Comparison of ENCODE assay signal across 29 mouse cellular contexts in the genomic region with DNA sequence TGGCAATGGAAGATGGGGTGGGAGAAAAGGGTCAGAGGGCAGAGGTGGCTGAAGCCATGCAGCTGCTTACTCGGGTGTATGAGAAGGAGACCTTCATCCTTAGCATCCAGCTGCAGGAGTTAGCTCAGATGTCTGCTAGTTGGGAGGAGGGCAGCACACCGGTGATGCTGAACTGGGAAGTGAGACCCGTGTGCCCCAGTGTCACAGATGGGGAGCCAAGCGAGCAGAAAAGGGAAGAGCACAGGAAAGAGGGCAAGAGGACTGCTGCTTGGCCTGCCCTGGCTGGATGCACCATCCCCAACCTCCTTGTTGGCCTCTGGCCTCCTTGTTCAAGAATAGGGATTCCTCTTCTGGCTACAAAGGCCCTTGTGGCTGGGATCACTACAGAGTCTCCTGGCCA. TPM values are rescaled to one million over a fixed set of nuclear protein-coding genes. Genes with fewer than 3 reads are reported as not detected.
A peak's percentile ranks its signal among the peaks of the same experiment; 100 is the strongest.
DNase-seq lines count a peak whose midpoint lies in the region; ATAC-seq lines count a peak whose summit lies in the region.
"Had no signal": no experiment of that assay in that cellular context is flagged by ENCODE, and none has a peak within 500 bp of the region (broad histone marks: within the 10 kb centered on the region; RNA-seq: fewer than 3 reads in every experiment).

No protein-coding gene starts in this region.

- H3K4me2 ChIP-seq in kidney, embryonic 16.5 days (replicated peaks; ENCODE audit: low read depth, low read length): no peak overlapping the region
- H3K4me2 ChIP-seq: embryonic facial prominence, embryonic 12.5 days; embryonic facial prominence, embryonic 15.5 days; forebrain, embryonic 15.5 days; heart, embryonic 13.5 days; hindbrain, embryonic 14.5 days had no signal

- peak; percentile 55 for DNase-seq in heart, adult 11 months
- no peak for DNase-seq in heart, adult 9 months (ENCODE audit: low spot score in 2 of 2)
- no peak for DNase-seq in kidney, adult 9 months
- DNase-seq in gastrocnemius, postnatal 4 days (ENCODE audit: low spot score in 2 of 2): no peak
- DNase-seq: adrenal gland, postnatal 10 days; adrenal gland, postnatal 36 days; cerebellum, adult 18-20 months; cerebellum, adult 9-10 months; cerebellum, postnatal 14 days; gastrocnemius, postnatal 25 days; heart, adult 18-20 months; heart, postnatal 14 days; heart, postnatal 4 days had no signal

- H3K27me3 ChIP-seq in kidney, embryonic 16.5 days (ENCODE audit: insufficient read depth, low read length): no peaks in the 10 kb centered on the region
- H3K27me3 ChIP-seq: embryonic facial prominence, embryonic 12.5 days; embryonic facial prominence, embryonic 15.5 days; forebrain, embryonic 15.5 days; heart, embryonic 13.5 days had no signal

- peaks cover 4% of the 10 kb centered on the region; the same call in 1 of the 2 replicates for H3K4me1 ChIP-seq in kidney, embryonic 16.5 days (ENCODE audit: insufficient read depth, low read length)
- H3K4me1 ChIP-seq: embryonic facial prominence, embryonic 12.5 days; embryonic facial prominence, embryonic 15.5 days; forebrain, embryonic 15.5 days had no signal

- no peak overlapping the region for H3K4me3 ChIP-seq in kidney, embryonic 16.5 days (ENCODE audit: low read length)
- H3K4me3 ChIP-seq: embryonic facial prominence, embryonic 12.5 days; embryonic facial prominence, embryonic 15.5 days; forebrain, embryonic 15.5 days; heart, embryonic 10.5 days; heart, embryonic 13.5 days had no signal

- ATAC-seq in kidney, embryonic 16.5 days (ENCODE audit: low FRiP score, low TSS enrichment): peak; percentile 73; the same call in 1 of the 2 replicates
- ATAC-seq in common myeloid progenitor, adult 5-6 weeks (replicated peaks; ENCODE audit: low read depth, poor library complexity, severe bottlenecking): peak; percentile 52; the same call in 1 of the 2 replicates
- peak; percentile 62 for ATAC-seq in megakaryocyte progenitor cell, adult 5-6 weeks (replicated peaks; ENCODE audit: poor library complexity)
- ATAC-seq: activated CD4-positive, CD25-positive, alpha-beta regulatory T cell, adult 4 months; forebrain, embryonic 15.5 days; hindbrain, postnatal 0 days had no signal

- no peak overlapping the region for H3K9ac ChIP-seq in kidney, embryonic 16.5 days (replicated peaks; ENCODE audit: low read length)
- H3K9ac ChIP-seq: embryonic facial prominence, embryonic 12.5 days; embryonic facial prominence, embryonic 15.5 days; forebrain, embryonic 15.5 days; heart, embryonic 13.5 days; hindbrain, embryonic 14.5 days had no signal

- no peaks in the 10 kb centered on the region for H3K9me3 ChIP-seq in kidney, embryonic 16.5 days (ENCODE audit: low read length)
- H3K9me3 ChIP-seq: embryonic facial prominence, embryonic 12.5 days; embryonic facial prominence, embryonic 15.5 days; forebrain, embryonic 15.5 days; heart, embryonic 10.5 days; heart, embryonic 13.5 days had no signal

- H3K27ac ChIP-seq in kidney, embryonic 16.5 days (ENCODE audit: low read length): no peak overlapping the region
- H3K27ac ChIP-seq: embryonic facial prominence, embryonic 12.5 days; embryonic facial prominence, embryonic 15.5 days; forebrain, embryonic 15.5 days; heart, embryonic 10.5 days; heart, embryonic 13.5 days; hindbrain, embryonic 14.5 days; hindbrain, postnatal 0 days had no signal

- H3K36me3 ChIP-seq in kidney, embryonic 16.5 days (ENCODE audit: insufficient read depth, low read length): no peaks in the 10 kb centered on the region
- H3K36me3 ChIP-seq: embryonic facial prominence, embryonic 12.5 days; embryonic facial prominence, embryonic 15.5 days; forebrain, embryonic 15.5 days had no signal

- 35% methylated on average over 4 of the region's 4 CpGs for WGBS in kidney, embryonic 16.5 days

RNA-seq across cellular contexts. Expression of a gene that starts 6.6 kb away (rescaled TPM):
- polyA plus RNA-seq in kidney, embryonic 16.5 days (2015; fragmentation: Nextera tagmentation; extraction: Ambion mirVana): 6.5 and 6.8 TPM in 2 replicates
- 2.9 and 5.0 TPM in 2 replicates for total RNA-seq in common myeloid progenitor, adult 5-6 weeks (2017)
- 4.5 and 4.6 TPM in 2 replicates for total RNA-seq in megakaryocyte progenitor cell, adult 5-6 weeks (2015)
- 1.4 and 2.2 TPM in 2 replicates for total RNA-seq in megakaryocyte progenitor cell, adult 5-6 weeks (2017)
- 1 to 10 TPM; 2.2 to 2.3 TPM for total RNA-seq in gastrocnemius, postnatal 4 days (2021)
- polyA plus RNA-seq: activated CD4-positive, CD25-positive, alpha-beta regulatory T cell, adult 4 months had no signal

RNA-seq across cellular contexts. Expression of a gene that starts 9.1 kb away (rescaled TPM):
- polyA plus RNA-seq in kidney, embryonic 16.5 days (2015; fragmentation: Nextera tagmentation; extraction: Ambion mirVana): 2.1 and 2.3 TPM in 2 replicates
- total RNA-seq in common myeloid progenitor, adult 5-6 weeks (2017): not detected in 2 replicates
- total RNA-seq in megakaryocyte progenitor cell, adult 5-6 weeks (2015): not detected in 2 replicates
- not detected in 2 replicates for total RNA-seq in megakaryocyte progenitor cell, adult 5-6 weeks (2017)
- not detected for total RNA-seq in gastrocnemius, postnatal 4 days (2021)
- total RNA-seq: adrenal gland, adult 18-20 months; adrenal gland, postnatal 10 days; adrenal gland, postnatal 36 days; ES-E14; gastrocnemius, adult 8-10 months; gastrocnemius, postnatal 25 days; heart, adult 18-20 months; heart, postnatal 14 days; heart, postnatal 4 days; hindbrain, postnatal 0 days had no signal
- polyA plus RNA-seq: activated CD4-positive, CD25-positive, alpha-beta regulatory T cell, adult 4 months had no signal

RNA-seq across cellular contexts. Expression of a gene that starts 22.4 kb away (rescaled TPM):
- 0.16 TPM in 1 of 2 replicates, not detected in the other for polyA plus RNA-seq in kidney, embryonic 16.5 days (2015; fragmentation: Nextera tagmentation; extraction: Ambion mirVana)
- total RNA-seq in common myeloid progenitor, adult 5-6 weeks (2017): 1.3 and 2.5 TPM in 2 replicates
- 6.5 TPM in 2 replicates for total RNA-seq in megakaryocyte progenitor cell, adult 5-6 weeks (2015)
- 4.5 and 5.2 TPM in 2 replicates for total RNA-seq in megakaryocyte progenitor cell, adult 5-6 weeks (2017)
- total RNA-seq in gastrocnemius, postnatal 4 days (2021): not detected
- total RNA-seq: gastrocnemius, adult 8-10 months; gastrocnemius, postnatal 25 days; hindbrain, postnatal 0 days had no signal
- polyA plus RNA-seq: forebrain, embryonic 11.5 days; heart, embryonic 13.5 days; hindbrain, embryonic 11.5 days; hindbrain, embryonic 14.5 days; hindbrain, postnatal 0 days had no signal
